Comparison of ENCODE assay signal across 8 mouse cellular contexts in the genomic region with DNA sequence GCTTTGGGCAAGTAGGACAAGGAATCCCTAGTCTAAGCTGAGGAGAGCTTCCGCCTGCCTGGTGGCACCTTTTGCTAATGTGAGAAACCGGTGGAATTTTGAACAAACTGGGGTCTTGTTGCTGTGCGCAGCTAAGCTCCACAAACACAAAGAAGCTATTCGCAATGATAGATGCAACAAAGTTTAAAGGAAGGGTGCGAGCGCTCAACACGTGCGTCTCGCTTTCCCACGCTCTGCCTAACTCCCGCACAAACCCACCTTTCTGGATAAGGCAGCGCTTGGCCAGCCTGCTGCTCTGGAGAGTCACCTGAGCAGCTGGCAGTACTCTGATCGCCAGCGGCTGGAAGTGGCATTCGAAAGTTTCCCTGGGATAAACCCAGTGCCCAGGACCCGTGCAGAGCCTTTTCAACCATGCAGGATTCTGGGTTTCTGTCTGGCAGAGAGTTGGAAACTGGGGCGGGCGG. TPM values are rescaled to one million over a fixed set of nuclear protein-coding genes. Genes with fewer than 3 reads are reported as not detected.
DNase-seq lines count a peak whose midpoint lies in the region; ATAC-seq and TF ChIP-seq lines count a peak whose summit lies in the region.

No protein-coding gene starts in this region.

- H3K27me3 ChIP-seq in forebrain, embryonic 16.5 days (replicated peaks; ENCODE audit: control insufficient read depth, insufficient read depth, low read length): no peaks in the 10 kb centered on the region; the same call in 1 of the 2 replicates

- no peak for DNase-seq in layer of hippocampus, adult 2 months (ENCODE audit: low spot score in 2 of 2)
- DNase-seq in layer of hippocampus, adult 9-11 months: no peak
- peak; percentile 34 for DNase-seq in R1 (ENCODE audit: low read depth, low spot score)
- peak; percentile 19 for DNase-seq in kidney, postnatal 14 days
- no peak for DNase-seq in spleen, postnatal 14 days (ENCODE audit: low spot score in 2 of 2)

- H3K4me3 ChIP-seq in layer of hippocampus, adult 2 months: peak overlapping the region; percentile 69
- H3K4me3 ChIP-seq in forebrain, embryonic 16.5 days (replicated peaks; ENCODE audit: low read length): peak overlapping the region; percentile 58

- no peaks in the 10 kb centered on the region for H3K36me3 ChIP-seq in forebrain, embryonic 16.5 days (ENCODE audit: control insufficient read depth, insufficient read depth)

- peak overlapping the region; percentile 69 for H3K4me2 ChIP-seq in forebrain, embryonic 16.5 days (ENCODE audit: low read length)

- WGBS in forebrain, embryonic 16.5 days: 16% methylated on average over 18 of the region's 18 CpGs

- H3K4me1 ChIP-seq in forebrain, embryonic 16.5 days (replicated peaks; ENCODE audit: control insufficient read depth, insufficient read depth, low read length): no peaks in the 10 kb centered on the region

- H3K9ac ChIP-seq in forebrain, embryonic 16.5 days (replicated peaks; ENCODE audit: low read depth, low read length): peak overlapping the region; percentile 66

- TF ChIP-seq CTCF in layer of hippocampus, adult 2 months (conservative IDR thresholded peaks at IDR 0.05): no peak

- H3K9me3 ChIP-seq in forebrain, embryonic 16.5 days (ENCODE audit: control insufficient read depth, low read length): no peaks in the 10 kb centered on the region

- H3K27ac ChIP-seq in layer of hippocampus, adult 2 months: peak overlapping the region; percentile 89; the same call in 1 of the 2 replicates
- no peak overlapping the region for H3K27ac ChIP-seq in forebrain, embryonic 16.5 days (ENCODE audit: low read length)

- ATAC-seq in forebrain, embryonic 16.5 days: peak; percentile 1; the same call in 1 of the 2 replicates
- ATAC-seq in megakaryocyte-erythroid progenitor cell, adult 5-6 weeks (replicated peaks; ENCODE audit: low FRiP score, low TSS enrichment, poor library complexity, severe bottlenecking): peak; percentile 25; the same call in 1 of the 2 replicates
- no peak for ATAC-seq in activated CD4-positive, CD25-positive, alpha-beta regulatory T cell, adult 4 months

RNA-seq across cellular contexts. Expression of a gene that starts 0.9 kb away (rescaled TPM):
- total RNA-seq in layer of hippocampus, adult 2 months (2021): 10 to 100 TPM; 22.4 to 24.7 TPM
- 10.6 and 12.9 TPM in 2 replicates for polyA plus RNA-seq in forebrain, embryonic 16.5 days (2015; fragmentation: Nextera tagmentation; extraction: Ambion mirVana)
- total RNA-seq in megakaryocyte-erythroid progenitor cell, adult 5-6 weeks (2014; fragmentation: Nextera tagmentation): 33.6 and 41.3 TPM in 2 replicates
- total RNA-seq in megakaryocyte-erythroid progenitor cell, adult 5-6 weeks (2017): 38.0 and 42.5 TPM in 2 replicates
- 10 to 100 TPM; 67.7 to 78.2 TPM for polyA plus RNA-seq in activated CD4-positive, CD25-positive, alpha-beta regulatory T cell, adult 4 months (2017; shearing (Covaris generic))

RNA-seq across cellular contexts. Expression of a gene that starts 51.3 kb away (rescaled TPM):
- 1 to 10 TPM; 2.5 to 2.7 TPM for total RNA-seq in layer of hippocampus, adult 2 months (2021)
- polyA plus RNA-seq in forebrain, embryonic 16.5 days (2015; fragmentation: Nextera tagmentation; extraction: Ambion mirVana): 0.13 and 0.53 TPM in 2 replicates
- total RNA-seq in megakaryocyte-erythroid progenitor cell, adult 5-6 weeks (2014; fragmentation: Nextera tagmentation): 0.35 and 0.69 TPM in 2 replicates
- total RNA-seq in megakaryocyte-erythroid progenitor cell, adult 5-6 weeks (2017): not detected in 2 replicates
- polyA plus RNA-seq in activated CD4-positive, CD25-positive, alpha-beta regulatory T cell, adult 4 months (2017; shearing (Covaris generic)): 1 to 10 TPM; 7.4 to 9.0 TPM

Comparison
In these comparisons a context has a peak if more than half of its experiments do, and no peak if none do; other contexts are left out.
1. DNase-seq: peak in R1 (single experiment) and kidney, postnatal 14 days (single experiment); none in layer of hippocampus, adult 2 months (0 of 2), layer of hippocampus, adult 9-11 months (single experiment) and spleen, postnatal 14 days (0 of 2).